Mouse (Mus musculus) embryonic fibroblast, embryonic 13.5 days (primary cell): ENCODE data around the gene C3.

ENCODE experiments used
- CTCF ChIP-seq: IDR thresholded peaks from 2 replicates; pipeline ENCODE4 v1.5.1; 2011; ENCODE audit warnings: mild to moderate bottlenecking, control low read depth, low read length, moderate library complexity, borderline replicate concordance; ENCODE audit not compliant: insufficient read depth
- POLR2A ChIP-seq: IDR thresholded peaks from 2 replicates; pipeline ENCODE4 v1.6.1; 2011; ENCODE audit warnings: low read depth, mild to moderate bottlenecking, control low read depth, low read length, moderate library complexity

- no peak for TF ChIP-seq POLR2A
- no peak for TF ChIP-seq CTCF
Measured at GRCm38 (mm10) chr17:57261796-57262195, 33.9 kb upstream of the C3 start.
